Mouse (Mus musculus): ENCODE results near the gene Clba1.

- TF ChIP-seq CTCF (IDR thresholded peaks at IDR 0.05; ENCODE audit: insufficient read depth, low read length), result no peak
- TF ChIP-seq POLR2A (IDR thresholded peaks at IDR 0.05; ENCODE audit: borderline replicate concordance, extremely low read depth, low read depth, low read length), result no peak
These were observed 11.8 kb downstream of the Clba1 start for GRCm38 (mm10) chr12:112820401-112820999.

All from lung, adult 2 months (tissue).